Mouse (Mus musculus) forebrain, embryonic 10.5 days (tissue): ENCODE measurements around the gene Tex44. TPM values are rescaled to one million over a fixed set of nuclear protein-coding genes. Genes with fewer than 3 reads are reported as not detected.

Experiments
- DNase-seq: peaks from one replicate; pipeline ENCODE4 v3.0.0-alpha.2; 2017; ENCODE audit warnings: low spot score; ENCODE audit errors: extremely low spot score
- H3K27ac ChIP-seq: fragments of 300-500 bp; sonication (generic); 2 replicates; pipeline ENCODE4 v1.5.1; 2016; ENCODE audit warnings: mild to moderate bottlenecking
- H3K27me3 ChIP-seq: fragments of 300-500 bp; sonication (generic); 2 replicates; pipeline ENCODE4 v1.6.1; 2016; ENCODE audit warnings: mild to moderate bottlenecking; ENCODE audit not compliant: poor library complexity, severe bottlenecking
- H3K36me3 ChIP-seq: fragments of 300-500 bp; sonication (generic); replicated peaks from 2 replicates; pipeline ENCODE4 v1.6.1; 2016; ENCODE audit warnings: mild to moderate bottlenecking, moderate library complexity
- H3K4me1 ChIP-seq: fragments of 300-500 bp; sonication (generic); 2 replicates; pipeline ENCODE4 v1.6.1; 2016
- H3K4me3 ChIP-seq: fragments of 300-500 bp; sonication (generic); 2 replicates; pipeline ENCODE4 v1.5.1; 2016; ENCODE audit warnings: mild to moderate bottlenecking, moderate library complexity
- H3K9me3 ChIP-seq: fragments of 300-500 bp; sonication (generic); 2 replicates; pipeline ENCODE4 v1.6.1; 2016; ENCODE audit warnings: mild to moderate bottlenecking, moderate library complexity
- WGBS: fragments of 180-500 bp; shearing (Covaris S2); methylation state at CpG from one replicate; pipeline ENCODE4 v1.1.7; 2016; 5-methylcytosine and 5-hydroxymethylcytosine counted together
- polyA plus RNA-seq: library from polyadenylated mRNA; unstranded; fragments of >200 nt; fragmentation: Nextera tagmentation; extraction: Ambion mirVana; gene quantifications from 2 replicates; pipeline ENCODE4 v1.2.1, GENCODE M21; 2016

Tex44 gene
- polyA plus RNA-seq, 1 experiment from 2014 or later, result not detected

- no peaks in the 10 kb centered on the region for H3K9me3 ChIP-seq
- H3K27me3 ChIP-seq, result peaks cover 12% of the 10 kb centered on the region
- H3K4me3 ChIP-seq, result peak overlapping the region; percentile 63
- H3K27ac ChIP-seq, result peak overlapping the region; percentile 99
- DNase-seq, result peak; percentile 86
- peaks cover 77% of the 10 kb centered on the region for H3K4me1 ChIP-seq
- H3K36me3 ChIP-seq, result no peaks in the 10 kb centered on the region
- WGBS, result 1% methylated on average over 26 of the region's 29 CpGs
Observed at GRCm38 (mm10) chr1:86440887-86441723, 15.0 kb downstream of the Tex44 start.

GRCm38 (mm10) chr1:86441724-86441979 lies 15.5 kb downstream of the Tex44 start:
- Histone ChIP-seq H3K27me3 (peaks cover 12% of the 10 kb centered on the region), H3K9me3 (no peaks in the 10 kb centered on the region), H3K27ac (peak overlapping the region; percentile 99), H3K4me1 (peaks cover 71% of the 10 kb centered on the region), H3K4me3 (peak overlapping the region; percentile 63), H3K36me3 (no peaks in the 10 kb centered on the region)
- 1% methylated on average over 5 of the region's 5 CpGs for WGBS
- DNase-seq, result no peak

GRCm38 (mm10) chr1:86441980-86442831 lies 16.1 kb downstream of the Tex44 start:
- peak overlapping the region; percentile 63 for H3K4me3 ChIP-seq
- peak overlapping the region; percentile 99 for H3K27ac ChIP-seq
- H3K36me3 ChIP-seq, result no peaks in the 10 kb centered on the region
- DNase-seq, result peak; percentile 91
- H3K9me3 ChIP-seq, result no peaks in the 10 kb centered on the region
- WGBS, result under 1% methylated on average over 81 of the region's 81 CpGs
- peaks cover 67% of the 10 kb centered on the region for H3K4me1 ChIP-seq
- H3K27me3 ChIP-seq, result peaks cover 12% of the 10 kb centered on the region

GRCm38 (mm10) chr1:86442832-86443231 lies 16.7 kb downstream of the Tex44 start:
- H3K4me1 ChIP-seq, result peaks cover 64% of the 10 kb centered on the region
- no peaks in the 10 kb centered on the region for H3K36me3 ChIP-seq
- 3% methylated on average over 24 of the region's 24 CpGs for WGBS
- peaks cover 12% of the 10 kb centered on the region for H3K27me3 ChIP-seq
- peak overlapping the region; percentile 99 for H3K27ac ChIP-seq
- H3K4me3 ChIP-seq, result peak overlapping the region; percentile 63
- no peaks in the 10 kb centered on the region for H3K9me3 ChIP-seq
- DNase-seq, result no peak

GRCm38 (mm10) chr1:86443386-86444172 lies 17.4 kb downstream of the Tex44 start:
- peak; percentile 40 for DNase-seq
- H3K27ac ChIP-seq, result peak overlapping the region; percentile 99
- no peaks in the 10 kb centered on the region for H3K36me3 ChIP-seq
- 48% methylated on average over 8 of the region's 8 CpGs for WGBS
- H3K27me3 ChIP-seq, result peaks cover 12% of the 10 kb centered on the region
- peak overlapping the region; percentile 63 for H3K4me3 ChIP-seq
- H3K4me1 ChIP-seq, result peaks cover 62% of the 10 kb centered on the region
- no peaks in the 10 kb centered on the region for H3K9me3 ChIP-seq

GRCm38 (mm10) chr1:86447596-86448171 lies 21.6 kb downstream of the Tex44 start:
- Histone ChIP-seq H3K36me3 (no peaks in the 10 kb centered on the region), H3K27ac (peak overlapping the region; percentile 35; the same call in 1 of the 2 replicates), H3K9me3 (no peaks in the 10 kb centered on the region), H3K4me3 (no peak overlapping the region), H3K4me1 (peaks cover 24% of the 10 kb centered on the region), H3K27me3 (no peaks in the 10 kb centered on the region)
- WGBS, result 55% methylated on average over 13 of the region's 13 CpGs
- no peak for DNase-seq

- no peaks in the 10 kb centered on the region for H3K9me3 ChIP-seq
- H3K27ac ChIP-seq, result peak overlapping the region; percentile 35; the same call in 1 of the 2 replicates
- WGBS, result 58% methylated on average over 4 of the region's 4 CpGs
Observed at GRCm38 (mm10) chr1:86448272-86448671, 22.1 kb downstream of the Tex44 start.

GRCm38 (mm10) chr1:86449966-86450365 lies 23.8 kb downstream of the Tex44 start:
- WGBS, result 46% methylated on average over 6 of the region's 6 CpGs
- no peak overlapping the region for H3K4me3 ChIP-seq
- 0 out of 2 replicates have a peak overlapping the region, but pooled peaks have one; percentile 8 for H3K27ac ChIP-seq

More at GRCm38 (mm10) chr1:86448272-86448671, 22.1 kb downstream of the Tex44 start:
- H3K36me3 ChIP-seq, result no peaks in the 10 kb centered on the region
- H3K27me3 ChIP-seq, result no peaks in the 10 kb centered on the region
- H3K4me1 ChIP-seq, result peaks cover 18% of the 10 kb centered on the region
- no peak for DNase-seq
- no peak overlapping the region for H3K4me3 ChIP-seq

GRCm38 (mm10) chr1:86452713-86453112 lies 26.6 kb downstream of the Tex44 start:
- Histone ChIP-seq H3K9me3 (no peaks in the 10 kb centered on the region), H3K27ac (no peak overlapping the region), H3K4me1 (peaks cover 9% of the 10 kb centered on the region), H3K4me3 (no peak overlapping the region), H3K36me3 (no peaks in the 10 kb centered on the region), H3K27me3 (no peaks in the 10 kb centered on the region)
- 73% methylated on average over 5 of the region's 5 CpGs for WGBS
- no peak for DNase-seq

More at GRCm38 (mm10) chr1:86449966-86450365, 23.8 kb downstream of the Tex44 start:
- peaks cover 8% of the 10 kb centered on the region for H3K4me1 ChIP-seq
- DNase-seq, result no peak
- H3K27me3 ChIP-seq, result no peaks in the 10 kb centered on the region
- no peaks in the 10 kb centered on the region for H3K36me3 ChIP-seq
- no peaks in the 10 kb centered on the region for H3K9me3 ChIP-seq

GRCm38 (mm10) chr1:86456892-86457581 lies 30.9 kb downstream of the Tex44 start:
- WGBS, result 73% methylated on average over 13 of the region's 13 CpGs
- no peaks in the 10 kb centered on the region for H3K36me3 ChIP-seq
- no peak overlapping the region for H3K4me3 ChIP-seq
- H3K4me1 ChIP-seq, result peaks cover 4% of the 10 kb centered on the region; the same call in 1 of the 2 replicates
- H3K27ac ChIP-seq, result no peak overlapping the region
- DNase-seq, result no peak
- peaks cover 3% of the 10 kb centered on the region; the same call in 1 of the 2 replicates for H3K9me3 ChIP-seq
- no peaks in the 10 kb centered on the region for H3K27me3 ChIP-seq

GRCm38 (mm10) chr1:86459371-86459770 lies 33.2 kb downstream of the Tex44 start:
- WGBS, result 89% methylated on average over 4 of the region's 4 CpGs
- DNase-seq, result no peak
- Histone ChIP-seq H3K27me3 (no peaks in the 10 kb centered on the region), H3K4me3 (no peak overlapping the region), H3K27ac (no peak overlapping the region), H3K36me3 (no peaks in the 10 kb centered on the region), H3K9me3 (peaks cover 3% of the 10 kb centered on the region; the same call in 1 of the 2 replicates), H3K4me1 (peaks cover 7% of the 10 kb centered on the region)
